Mouse (Mus musculus): ENCODE data around the gene Cbl.

Gene Cbl

GRCm38 (mm10) chr9:44104881-44105280 is 129.0 kb downstream of the Cbl start:
- DNase-seq (ENCODE audit: low spot score): peak; percentile 57

- no peak for DNase-seq (ENCODE audit: low spot score)
These were observed 132.4 kb downstream of the Cbl start, which contains the start of gene Mfrp for GRCm38 (mm10) chr9:44101490-44101889. Gene Mfrp (plus strand): TSS chr9:44101729.

GRCm38 (mm10) chr9:44096536-44096935 is 137.3 kb downstream of the Cbl start:
- no peak for DNase-seq (ENCODE audit: low spot score)

GRCm38 (mm10) chr9:44095781-44096180 is 138.1 kb downstream of the Cbl start:
- no peak for DNase-seq (ENCODE audit: low spot score)

- DNase-seq (ENCODE audit: low spot score): no peak
These were observed 139.1 kb downstream of the Cbl start for GRCm38 (mm10) chr9:44094737-44095136.

- no peak for DNase-seq (ENCODE audit: low spot score)
These were observed 140.0 kb downstream of the Cbl start for GRCm38 (mm10) chr9:44093612-44094503.
